In genomic region chr15:79931496-79932141, GRCm38 (mm10) we compare ENCODE assay signal across 8 mouse cellular contexts. TPM values are rescaled to one million over a fixed set of nuclear protein-coding genes. Genes with fewer than 3 reads are reported as not detected.
DNase-seq lines count a peak whose midpoint lies in the region; ATAC-seq and TF ChIP-seq lines count a peak whose summit lies in the region.

No protein-coding gene starts in this region.

- H3K4me2 ChIP-seq in forebrain, embryonic 14.5 days (ENCODE audit: low read length): peak overlapping the region; percentile 74
- H3K4me2 ChIP-seq in midbrain, embryonic 16.5 days (ENCODE audit: low read length): peak overlapping the region; percentile 73

- peaks cover 8% of the 10 kb centered on the region; the same call in 1 of the 2 replicates for H3K27me3 ChIP-seq in thymus, adult 2 months (ENCODE audit: control insufficient read depth, insufficient read depth, low read length)
- H3K27me3 ChIP-seq in forebrain, embryonic 14.5 days (replicated peaks; ENCODE audit: control insufficient read depth, insufficient read depth, low read length): peaks cover 9% of the 10 kb centered on the region
- H3K27me3 ChIP-seq in midbrain, embryonic 16.5 days (ENCODE audit: control insufficient read depth, insufficient read depth, low read depth, low read length): peaks cover 5% of the 10 kb centered on the region

- no peak for TF ChIP-seq POLR2A in thymus, adult 2 months (IDR thresholded peaks at IDR 0.05; ENCODE audit: control insufficient read depth, extremely low read depth, insufficient read depth, low read length, poor library complexity)

- no peak for ATAC-seq in forebrain, embryonic 14.5 days
- ATAC-seq in midbrain, embryonic 16.5 days: no peak

- TF ChIP-seq CTCF in thymus, adult 2 months (IDR thresholded peaks at IDR 0.05; ENCODE audit: borderline replicate concordance, control insufficient read depth, extremely low read depth, insufficient read depth, low read length, poor library complexity): no peak

- H3K4me1 ChIP-seq in thymus, adult 2 months (replicated peaks; ENCODE audit: control insufficient read depth, insufficient read depth, low read length): peaks cover 44% of the 10 kb centered on the region
- H3K4me1 ChIP-seq in forebrain, embryonic 14.5 days (ENCODE audit: control insufficient read depth, insufficient read depth, low read length): peaks cover 19% of the 10 kb centered on the region
- peaks cover 26% of the 10 kb centered on the region for H3K4me1 ChIP-seq in midbrain, embryonic 16.5 days (ENCODE audit: control insufficient read depth, insufficient read depth, low read length)

- H3K4me3 ChIP-seq in thymus, adult 2 months (ENCODE audit: control insufficient read depth, insufficient read depth, low read length): peak overlapping the region; percentile 47
- peak overlapping the region; percentile 55 for H3K4me3 ChIP-seq in forebrain, embryonic 14.5 days (ENCODE audit: low read depth, low read length)
- H3K4me3 ChIP-seq in midbrain, embryonic 16.5 days (ENCODE audit: low read depth, low read length): peak overlapping the region; percentile 62

- H3K36me3 ChIP-seq in thymus, adult 2 months (ENCODE audit: control insufficient read depth, insufficient read depth, low read length): no peaks in the 10 kb centered on the region
- no peaks in the 10 kb centered on the region for H3K36me3 ChIP-seq in forebrain, embryonic 14.5 days (ENCODE audit: control insufficient read depth, insufficient read depth, low read length)
- H3K36me3 ChIP-seq in midbrain, embryonic 16.5 days (ENCODE audit: control insufficient read depth, insufficient read depth, low read length): no peaks in the 10 kb centered on the region

- no peaks in the 10 kb centered on the region for H3K9me3 ChIP-seq in forebrain, embryonic 14.5 days (replicated peaks; ENCODE audit: control insufficient read depth, low read length)
- no peaks in the 10 kb centered on the region for H3K9me3 ChIP-seq in midbrain, embryonic 16.5 days (replicated peaks; ENCODE audit: control insufficient read depth, low read length, poor library complexity, severe bottlenecking)

- no peak for DNase-seq in thymus, adult 2 months
- DNase-seq in thymus, postnatal 25 days: no peak
- no peak for DNase-seq in forebrain, embryonic 14.5 days (ENCODE audit: low spot score)
- peak; percentile 40 for DNase-seq in kidney, postnatal 14 days
- DNase-seq in right cerebral cortex, postnatal 10 days (ENCODE audit: low spot score in 2 of 2): no peak
- no peak for DNase-seq in spleen, adult 18-20 months
- no peak for DNase-seq in spleen, postnatal 10 days (ENCODE audit: low spot score in 2 of 2)

- H3K9ac ChIP-seq in forebrain, embryonic 14.5 days (ENCODE audit: low read length): no peak overlapping the region; the same call in 1 of the 2 replicates
- H3K9ac ChIP-seq in midbrain, embryonic 16.5 days (ENCODE audit: low read depth, low read length): no peak overlapping the region

- 35% methylated on average over 13 of the region's 13 CpGs for WGBS in thymus, adult 2 months
- 20% methylated on average over 13 of the region's 13 CpGs for WGBS in forebrain, embryonic 14.5 days
- WGBS in midbrain, embryonic 16.5 days: 22% methylated on average over 13 of the region's 13 CpGs

- H3K27ac ChIP-seq in thymus, adult 2 months (ENCODE audit: control insufficient read depth, insufficient read depth, low read length): peak overlapping the region; percentile 16; the same call in 1 of the 2 replicates
- no peak overlapping the region for H3K27ac ChIP-seq in forebrain, embryonic 14.5 days (ENCODE audit: low read depth, low read length)
- no peak overlapping the region for H3K27ac ChIP-seq in midbrain, embryonic 16.5 days (ENCODE audit: low read length)

RNA-seq across cellular contexts. Expression of gene Cbx7, which starts 39.3 kb away (rescaled TPM):
- 61.9 and 72.6 TPM in 2 replicates for polyA plus RNA-seq in thymus, adult 2 months (2012; rRNA removed)
- polyA plus RNA-seq in forebrain, embryonic 14.5 days (2014; fragmentation: Nextera tagmentation; extraction: Ambion mirVana): 1.6 and 2.1 TPM in 2 replicates
- 4.8 and 5.0 TPM in 2 replicates for polyA plus RNA-seq in midbrain, embryonic 16.5 days (2015; fragmentation: Nextera tagmentation; extraction: Ambion mirVana)

RNA-seq across cellular contexts. Expression of gene Apobec3, which starts 40.2 kb away (rescaled TPM):
- polyA plus RNA-seq in thymus, adult 2 months (2012; rRNA removed): 92.3 and 98.5 TPM in 2 replicates
- polyA plus RNA-seq in forebrain, embryonic 14.5 days (2014; fragmentation: Nextera tagmentation; extraction: Ambion mirVana): 4.8 and 5.6 TPM in 2 replicates
- polyA plus RNA-seq in midbrain, embryonic 16.5 days (2015; fragmentation: Nextera tagmentation; extraction: Ambion mirVana): 3.8 and 4.2 TPM in 2 replicates

Comparison
In these comparisons a context has a peak if more than half of its experiments do, and no peak if none do; other contexts are left out.
1. RNA of gene Cbx7, which starts 39.3 kb away (polyA plus RNA-seq): 61.9 to 72.6 TPM in thymus, adult 2 months; 4.8 to 5.0 TPM in midbrain, embryonic 16.5 days and 1.6 to 2.1 TPM in forebrain, embryonic 14.5 days; every median in the first group is over 10 times any median in the second.
2. RNA of gene Apobec3, which starts 40.2 kb away (polyA plus RNA-seq): 92.3 to 98.5 TPM in thymus, adult 2 months; 4.8 to 5.6 TPM in forebrain, embryonic 14.5 days and 3.8 to 4.2 TPM in midbrain, embryonic 16.5 days; every median in the first group is over 10 times any median in the second.
3. Peak in every context shown above with its lines, with median percentiles within 50 percentile points of each other: H3K4me3 ChIP-seq.